Mouse (Mus musculus): Measurements from ENCODE around the gene Bsnd.

- TF ChIP-seq EP300 (IDR thresholded peaks at IDR 0.05; ENCODE audit: low read length), result no peak
- no peak for TF ChIP-seq ZMIZ1 (IDR thresholded peaks at IDR 0.05; ENCODE audit: low read depth, low read length)
- TF ChIP-seq GABPA (IDR thresholded peaks at IDR 0.05; ENCODE audit: insufficient replicate concordance, low read depth, low read length), result no peak
- TF ChIP-seq HCFC1 (IDR thresholded peaks at IDR 0.05; ENCODE audit: low read depth, low read length), result no peak
- TF ChIP-seq SMC3 (IDR thresholded peaks at IDR 0.05; ENCODE audit: low read depth, low read length), result no peak
- TF ChIP-seq ZNF384 (IDR thresholded peaks at IDR 0.05; ENCODE audit: low read depth, low read length), result no peak
- no peak for TF ChIP-seq CTCF (conservative IDR thresholded peaks at IDR 0.05 in 1 of 2, IDR thresholded peaks at IDR 0.05 in 1 of 2; ENCODE audit: low read depth in 2 of 2, low read length in 2 of 2)
Observed at GRCm38 (mm10) chr4:106500066-106500465, 8.0 kb upstream of the Bsnd start.

All from CH12.LX (cell line).